Mouse (Mus musculus) CH12.LX (cell line): ENCODE measurements around the gene Doc2g. TPM values are rescaled to one million over a fixed set of nuclear protein-coding genes. Genes with fewer than 3 reads are reported as not detected.
A peak's percentile ranks its signal among the peaks of the same experiment; 100 is the strongest.
"Not testable (repeated sequence)": the region's sequence is repeated elsewhere in the genome, so short reads cannot be mapped to it uniquely, and the experiment has no call there.

Source experiments
- DNase-seq: peaks from one replicate; pipeline ENCODE4 v3.0.0-alpha.2; 2013; ENCODE audit errors: extremely low read depth
- H3K27ac ChIP-seq: 2 replicates; pipeline ENCODE4 v1.5.1; 2012; ENCODE audit warnings: low read depth, mild to moderate bottlenecking, control low read depth, moderate library complexity; ENCODE audit not compliant: insufficient read depth
- H3K27me3 ChIP-seq: replicated peaks from 2 replicates; pipeline ENCODE3; 2012; ENCODE audit warnings: inconsistent platforms
- H3K36me3 ChIP-seq, 2 experiments: replicated peaks in 1 of 2; 2 replicates each; pipeline versions ENCODE3 to v1.6.1; 2012; ENCODE audit warnings: inconsistent platforms in 1 of 2, low read length in 1 of 2, mild to moderate bottlenecking in 1 of 2, mixed read lengths in 1 of 2, moderate library complexity in 1 of 2; ENCODE audit not compliant: control insufficient read depth in 1 of 2, insufficient read depth in 1 of 2
- H3K4me1 ChIP-seq, 2 experiments: 2 replicates each; pipeline ENCODE4 v1.6.1; 2012; ENCODE audit warnings: inconsistent platforms in 1 of 2, moderate library complexity in 1 of 2; ENCODE audit not compliant: insufficient read depth in 2 of 2, control insufficient read depth in 1 of 2
- H3K4me2 ChIP-seq: 2 replicates; pipeline ENCODE4 v1.6.1; 2012; ENCODE audit warnings: low read depth, mild to moderate bottlenecking, control low read depth; ENCODE audit not compliant: poor library complexity, insufficient read depth, severe bottlenecking
- H3K4me3 ChIP-seq, 3 experiments: fragments of 150-350 bp in 1 of 3; sonication (generic) in 1 of 3; replicated peaks in 1 of 3; 2 replicates each; pipeline versions ENCODE3 to v1.5.1; 2011 to 2012; ENCODE audit warnings: low read depth in 2 of 3, low read length in 2 of 3, mild to moderate bottlenecking in 2 of 3, moderate library complexity in 2 of 3, control low read depth in 1 of 3, improper control_type of control experiment in 1 of 3, inconsistent platforms in 1 of 3, mixed read lengths in 1 of 3; ENCODE audit not compliant: poor library complexity in 1 of 3
- H3K79me2 ChIP-seq: replicated peaks from 2 replicates; pipeline ENCODE4 v1.6.1; 2012; ENCODE audit warnings: mild to moderate bottlenecking, moderate library complexity; ENCODE audit not compliant: control insufficient read depth, poor library complexity, insufficient read depth, severe bottlenecking; ENCODE audit errors: extremely low read depth
- H3K9ac ChIP-seq: 2 replicates; pipeline ENCODE4 v1.6.1; 2012; ENCODE audit warnings: low read depth, mild to moderate bottlenecking, control low read depth, moderate library complexity; ENCODE audit not compliant: insufficient read depth
- H3K9me3 ChIP-seq: replicated peaks from 2 replicates; pipeline ENCODE3; 2012; ENCODE audit warnings: low read length, inconsistent platforms, mixed read lengths
- CHD1 ChIP-seq: IDR thresholded peaks from 2 replicates; pipeline ENCODE4 v1.6.1; 2012; ENCODE audit warnings: low read depth, low read length, improper control_type of control experiment, inconsistent platforms
- CHD2 ChIP-seq: IDR thresholded peaks from 2 replicates; pipeline ENCODE4 v1.6.1; 2011; ENCODE audit warnings: low read length, improper control_type of control experiment
- CTCF ChIP-seq, 2 experiments: IDR thresholded peaks in 1 of 2; conservative IDR thresholded peaks in 1 of 2; 2 replicates each; pipeline ENCODE4 v1.5.1; 2011 to 2012; ENCODE audit warnings: low read depth in 2 of 2, low read length in 2 of 2, improper control_type of control experiment in 1 of 2, inconsistent platforms in 1 of 2, mild to moderate bottlenecking in 1 of 2, moderate library complexity in 1 of 2
- E2F4 ChIP-seq: IDR thresholded peaks from 2 replicates; pipeline ENCODE4 v1.6.1; 2011; ENCODE audit warnings: low read depth, low read length, improper control_type of control experiment; ENCODE audit not compliant: insufficient replicate concordance
- EP300 ChIP-seq: IDR thresholded peaks from 2 replicates; pipeline ENCODE4 v1.6.1; 2011; ENCODE audit warnings: low read length, improper control_type of control experiment
- IRF4 ChIP-seq: IDR thresholded peaks from 2 replicates; pipeline ENCODE4 v1.6.1; 2014; ENCODE audit warnings: low read depth, mild to moderate bottlenecking, inconsistent platforms, low read length, improper control_type of control experiment
- JUN ChIP-seq: IDR thresholded peaks from 2 replicates; pipeline ENCODE4 v1.6.1; 2011; ENCODE audit warnings: low read depth, mild to moderate bottlenecking, low read length, improper control_type of control experiment, moderate library complexity; ENCODE audit not compliant: insufficient read depth
- KAT2A ChIP-seq: IDR thresholded peaks from 2 replicates; pipeline ENCODE4 v1.6.1; 2012; ENCODE audit warnings: low read length, improper control_type of control experiment, inconsistent platforms; ENCODE audit not compliant: insufficient replicate concordance
- MAFK ChIP-seq: IDR thresholded peaks from 2 replicates; pipeline ENCODE4 v1.6.1; 2011; ENCODE audit warnings: low read length, improper control_type of control experiment; ENCODE audit not compliant: insufficient replicate concordance
- MAX ChIP-seq: IDR thresholded peaks from 2 replicates; pipeline ENCODE4 v1.6.1; 2011; ENCODE audit warnings: low read length, improper control_type of control experiment
- MEF2A ChIP-seq: IDR thresholded peaks from 2 replicates; pipeline ENCODE4 v1.6.1; 2014; ENCODE audit warnings: low read depth, mild to moderate bottlenecking, inconsistent platforms, low read length, improper control_type of control experiment, borderline replicate concordance
- MXI1 ChIP-seq: IDR thresholded peaks from 2 replicates; pipeline ENCODE4 v1.6.1; 2011; ENCODE audit warnings: mild to moderate bottlenecking, low read depth, low read length, improper control_type of control experiment
- MYC ChIP-seq: IDR thresholded peaks from 2 replicates; pipeline ENCODE4 v1.6.1; 2011; ENCODE audit warnings: low read depth, mild to moderate bottlenecking, improper control_type of control experiment, low read length
- NRF1 ChIP-seq: IDR thresholded peaks from 2 replicates; pipeline ENCODE4 v1.6.1; 2014; ENCODE audit warnings: low read depth, mild to moderate bottlenecking, inconsistent platforms, low read length, improper control_type of control experiment, moderate library complexity
- POLR2AphosphoS2 ChIP-seq: IDR thresholded peaks from 2 replicates; pipeline ENCODE4 v1.6.1; 2011; ENCODE audit warnings: low read depth, low read length, improper control_type of control experiment
- RAD21 ChIP-seq: IDR thresholded peaks from 2 replicates; pipeline ENCODE4 v1.6.1; 2011; ENCODE audit warnings: low read depth, mild to moderate bottlenecking, low read length, improper control_type of control experiment, moderate library complexity
- RCOR1 ChIP-seq: conservative IDR thresholded peaks from 2 replicates; pipeline ENCODE4 v1.6.1; 2012; ENCODE audit warnings: low read depth, mild to moderate bottlenecking, inconsistent platforms, low read length, improper control_type of control experiment
- SIN3A ChIP-seq: IDR thresholded peaks from 2 replicates; pipeline ENCODE4 v1.6.1; 2012; ENCODE audit warnings: low read length, improper control_type of control experiment, inconsistent platforms
- SMC3 ChIP-seq: IDR thresholded peaks from 2 replicates; pipeline ENCODE4 v1.6.1; 2011; ENCODE audit warnings: low read depth, low read length, improper control_type of control experiment
- TBP ChIP-seq: conservative IDR thresholded peaks from 2 replicates; pipeline ENCODE4 v1.6.1; 2011; ENCODE audit warnings: low read depth, low read length, improper control_type of control experiment
- TCF12 ChIP-seq: IDR thresholded peaks from 2 replicates; pipeline ENCODE4 v1.6.1; 2014; ENCODE audit warnings: low read depth, mild to moderate bottlenecking, inconsistent platforms, low read length, improper control_type of control experiment
- UBTF ChIP-seq: IDR thresholded peaks from 2 replicates; pipeline ENCODE4 v1.6.1; 2012; ENCODE audit warnings: low read depth, mild to moderate bottlenecking, inconsistent platforms, low read length, improper control_type of control experiment, moderate library complexity
- USF2 ChIP-seq: conservative IDR thresholded peaks from 2 replicates; pipeline ENCODE4 v1.6.1; 2011; ENCODE audit warnings: low read depth, low read length, improper control_type of control experiment
- ZKSCAN1 ChIP-seq: IDR thresholded peaks from 2 replicates; pipeline ENCODE4 v1.6.1; 2012; ENCODE audit warnings: low read depth, inconsistent platforms, low read length, improper control_type of control experiment, borderline replicate concordance
- ZMIZ1 ChIP-seq: IDR thresholded peaks from 2 replicates; pipeline ENCODE4 v1.6.1; 2012; ENCODE audit warnings: low read depth, mild to moderate bottlenecking, inconsistent platforms, low read length, improper control_type of control experiment
- ZNF384 ChIP-seq: IDR thresholded peaks from 2 replicates; pipeline ENCODE4 v1.6.1; 2012; ENCODE audit warnings: low read depth, low read length, improper control_type of control experiment, inconsistent platforms
- dilution Hi-C: fragments of 300-500 bp; cut with MboI; formaldehyde crosslinking; loops from 2 replicates; pipeline ENCODE4 v1.14.3; 2020; ENCODE audit warnings: low sequenced_read_pairs; ENCODE audit not compliant: extremely low pct_unique_long_range_greater_than_20kb, extremely low pct_ligation_motif_present
- in situ Hi-C: fragments of 300-500 bp; cut with MboI; formaldehyde crosslinking; loops from 3 replicates; pipeline ENCODE4 v1.14.3; 2019; ENCODE audit warnings: low sequenced_read_pairs, low pct_ligation_motif_present, low pct_unique_long_range_greater_than_20kb, mixed read lengths
- polyA plus RNA-seq: library from polyadenylated mRNA; unstranded; fragments of >175 nt; gene quantifications from 2 replicates; pipeline ENCODE4 v1.2.1, GENCODE M21; 2012; ENCODE audit warnings: low read depth; ENCODE audit not compliant: insufficient read length
- total RNA-seq, 2 experiments: library from RNA; depleted of rRNA; stranded (reverse); fragments of 300-350 nt in 1 of 2; fragments of >200 nt in 1 of 2; gene quantifications; 2 replicates each; pipeline ENCODE4 v1.2.3; 2012 to 2014

The Doc2g gene
- total and polyA plus RNA-seq, 3 experiments, result 2.1 to 6.4 (median 5.2) TPM

GRCm38 (mm10) chr19:4036327-4037045, 33.4 kb downstream of the Doc2g start:
- Histone ChIP-seq H3K4me3 (peak overlapping the region; percentile 37 to 58 (median 46)), H3K36me3 (peaks cover 4 to 15% of the 10 kb centered on the region in 2 experiments), H3K9ac (peak overlapping the region; percentile 43; the same call in 1 of the 2 replicates), H3K9me3 (no peaks in the 10 kb centered on the region), H3K79me2 (peaks cover 4% of the 10 kb centered on the region; the same call in 1 of the 2 replicates), H3K4me2 (peak overlapping the region; percentile 55), H3K27me3 (no peaks in the 10 kb centered on the region), H3K4me1 (peaks cover 10 to 25% of the 10 kb centered on the region in 2 experiments), H3K27ac (no peak overlapping the region)
- DNase-seq, result peak; percentile 54
- in situ Hi-C loops (no loop called here), dilution Hi-C loops (no loop called here)
- TF ChIP-seq ZKSCAN1 (no peak), ZNF384 (no peak), TBP (no peak), TCF12 (no peak), MXI1 (no peak), CHD2 (peak; percentile 57; the same call in 1 of the 2 replicates), RCOR1 (no peak), UBTF (no peak), POLR2AphosphoS2 (no peak), ZMIZ1 (no peak), MAFK (no peak), EP300 (no peak), RAD21 (no peak), SIN3A (no peak), CHD1 (no peak), MAX (peak; percentile 46), MEF2A (no peak), KAT2A (no peak), NRF1 (no peak), IRF4 (no peak), MYC (peak; percentile 56; the same call in 1 of the 2 replicates), SMC3 (no peak), E2F4 (no peak), JUN (no peak), USF2 (no peak), CTCF (conservative IDR thresholded peaks at IDR 0.05 in 1 of 2, IDR thresholded peaks at IDR 0.05 in 1 of 2; ENCODE audit: low read depth in 2 of 2, low read length in 2 of 2) (no peak)

- H3K79me2 ChIP-seq, H3K9me3 ChIP-seq, in situ Hi-C loops, H3K27me3 ChIP-seq, DNase-seq, dilution Hi-C loops: not testable (repeated sequence)
- Histone ChIP-seq H3K4me1 (peaks cover 10 to 25% of the 10 kb centered on the region in 2 experiments), H3K4me3 (peak overlapping the region; percentile 70 to 92 (median 76)), H3K9ac (peak overlapping the region; percentile 76), H3K4me2 (peak overlapping the region; percentile 94), H3K27ac (0 out of 2 replicates have a peak overlapping the region, but pooled peaks have one; percentile 22), H3K36me3 (peaks cover 4 to 15% of the 10 kb centered on the region in 2 experiments)
Measured at GRCm38 (mm10) chr19:4037154-4037787, 34.2 kb downstream of the Doc2g start.
